Mouse (Mus musculus): Measurements from ENCODE around the gene Saysd1. TPM values are rescaled to one million over a fixed set of nuclear protein-coding genes. Genes with fewer than 3 reads are reported as not detected.

Gene Saysd1
- polyA plus RNA-seq, 1 experiment from 2014 or later = 13.2 TPM

GRCm38 (mm10) chr14:20127406-20128087 is 10.8 kb downstream of the Saysd1 start:
- H3K27ac ChIP-seq = no peak overlapping the region
- no peaks in the 10 kb centered on the region for H3K36me3 ChIP-seq
- H3K27me3 ChIP-seq = no peaks in the 10 kb centered on the region
- WGBS = 83% methylated on average over 15 of the region's 15 CpGs
- ATAC-seq (ENCODE audit: low FRiP score, low read depth) = no peak
- H3K4me2 ChIP-seq (replicated peaks) = no peak overlapping the region
- peaks cover 4% of the 10 kb centered on the region; the same call in 1 of the 2 replicates for H3K9me3 ChIP-seq
- H3K4me3 ChIP-seq = no peak overlapping the region
- no peak overlapping the region for H3K9ac ChIP-seq
- no peaks in the 10 kb centered on the region for H3K4me1 ChIP-seq

- no peak overlapping the region for H3K4me2 ChIP-seq (replicated peaks)
- no peaks in the 10 kb centered on the region for H3K9me3 ChIP-seq
- peaks cover 9% of the 10 kb centered on the region; the same call in 1 of the 2 replicates for H3K4me1 ChIP-seq
- no peaks in the 10 kb centered on the region for H3K36me3 ChIP-seq
- ATAC-seq (ENCODE audit: low FRiP score, low read depth) = 0 out of 2 replicates have a peak, but pooled peaks have one; percentile 24
- H3K27me3 ChIP-seq = no peaks in the 10 kb centered on the region
- no peak overlapping the region for H3K9ac ChIP-seq
- 26% methylated on average over 5 of the region's 5 CpGs for WGBS
- H3K4me3 ChIP-seq = no peak overlapping the region
- H3K27ac ChIP-seq = no peak overlapping the region
Observed at GRCm38 (mm10) chr14:20120868-20121267, 17.5 kb downstream of the Saysd1 start.

- Histone ChIP-seq H3K9me3 (no peaks in the 10 kb centered on the region), H3K4me1 (peaks cover 9% of the 10 kb centered on the region; the same call in 1 of the 2 replicates), H3K4me3 (no peak overlapping the region), H3K36me3 (no peaks in the 10 kb centered on the region), H3K9ac (no peak overlapping the region), H3K27ac (no peak overlapping the region), H3K4me2 (replicated peaks) (no peak overlapping the region), H3K27me3 (no peaks in the 10 kb centered on the region)
- 92% methylated on average over 11 of the region's 11 CpGs for WGBS
- no peak for ATAC-seq (ENCODE audit: low FRiP score, low read depth)
Observed at GRCm38 (mm10) chr14:20120012-20120411, 18.3 kb downstream of the Saysd1 start.

GRCm38 (mm10) chr14:20116149-20116605 is 22.2 kb downstream of the Saysd1 start:
- Histone ChIP-seq H3K4me3 (no peak overlapping the region), H3K27me3 (peaks cover 5% of the 10 kb centered on the region; the same call in 1 of the 2 replicates), H3K4me1 (peaks cover 8% of the 10 kb centered on the region; the same call in 1 of the 2 replicates), H3K27ac (no peak overlapping the region), H3K4me2 (replicated peaks) (no peak overlapping the region), H3K9me3 (no peaks in the 10 kb centered on the region), H3K9ac (0 out of 2 replicates have a peak overlapping the region, but pooled peaks have one; percentile 8), H3K36me3 (no peaks in the 10 kb centered on the region)
- WGBS = 21% methylated on average over 9 of the region's 9 CpGs
- no peak for ATAC-seq (ENCODE audit: low FRiP score, low read depth)

GRCm38 (mm10) chr14:20114951-20115350 is 23.4 kb downstream of the Saysd1 start:
- 88% methylated on average over 6 of the region's 6 CpGs for WGBS

GRCm38 (mm10) chr14:20113964-20114363 is 24.4 kb downstream of the Saysd1 start:
- Histone ChIP-seq H3K4me3 (no peak overlapping the region), H3K27me3 (peaks cover 5% of the 10 kb centered on the region; the same call in 1 of the 2 replicates), H3K36me3 (no peaks in the 10 kb centered on the region), H3K4me2 (replicated peaks) (no peak overlapping the region), H3K27ac (no peak overlapping the region), H3K9ac (no peak overlapping the region), H3K4me1 (no peaks in the 10 kb centered on the region), H3K9me3 (no peaks in the 10 kb centered on the region)
- peak; percentile 59 for ATAC-seq (ENCODE audit: low FRiP score, low read depth)
- WGBS = 5% methylated on average over 6 of the region's 6 CpGs

More at GRCm38 (mm10) chr14:20114951-20115350, 23.4 kb downstream of the Saysd1 start:
- Histone ChIP-seq H3K4me2 (replicated peaks) (no peak overlapping the region), H3K27me3 (peaks cover 5% of the 10 kb centered on the region; the same call in 1 of the 2 replicates), H3K4me1 (no peaks in the 10 kb centered on the region), H3K4me3 (no peak overlapping the region), H3K27ac (no peak overlapping the region), H3K36me3 (no peaks in the 10 kb centered on the region), H3K9ac (no peak overlapping the region), H3K9me3 (no peaks in the 10 kb centered on the region)
- ATAC-seq (ENCODE audit: low FRiP score, low read depth) = no peak

GRCm38 (mm10) chr14:20113189-20113961 is 25.0 kb downstream of the Saysd1 start:
- Histone ChIP-seq H3K9ac (no peak overlapping the region), H3K4me2 (replicated peaks) (no peak overlapping the region), H3K9me3 (no peaks in the 10 kb centered on the region), H3K36me3 (no peaks in the 10 kb centered on the region), H3K4me1 (no peaks in the 10 kb centered on the region), H3K27me3 (peaks cover 5% of the 10 kb centered on the region; the same call in 1 of the 2 replicates), H3K4me3 (no peak overlapping the region), H3K27ac (no peak overlapping the region)
- ATAC-seq (ENCODE audit: low FRiP score, low read depth) = no peak
- WGBS = 72% methylated on average over 7 of the region's 7 CpGs

- Histone ChIP-seq H3K4me3 (no peak overlapping the region), H3K27ac (no peak overlapping the region), H3K9ac (no peak overlapping the region), H3K27me3 (peaks cover 5% of the 10 kb centered on the region; the same call in 1 of the 2 replicates), H3K4me1 (no peaks in the 10 kb centered on the region), H3K4me2 (replicated peaks) (no peak overlapping the region), H3K36me3 (no peaks in the 10 kb centered on the region), H3K9me3 (no peaks in the 10 kb centered on the region)
- WGBS = 75% methylated on average over 3 of the region's 3 CpGs
- no peak for ATAC-seq (ENCODE audit: low FRiP score, low read depth)
Observed at GRCm38 (mm10) chr14:20112218-20112617, 26.1 kb downstream of the Saysd1 start.

GRCm38 (mm10) chr14:20110945-20111344 is 27.4 kb downstream of the Saysd1 start:
- 76% methylated on average over 1 of the region's 1 CpGs for WGBS
- no peak overlapping the region for H3K9ac ChIP-seq
- no peak for ATAC-seq (ENCODE audit: low FRiP score, low read depth)

GRCm38 (mm10) chr14:20106271-20106670 is 32.1 kb downstream of the Saysd1 start:
- Histone ChIP-seq H3K9me3 (no peaks in the 10 kb centered on the region), H3K27ac (no peak overlapping the region), H3K9ac (no peak overlapping the region), H3K4me2 (replicated peaks) (no peak overlapping the region), H3K27me3 (no peaks in the 10 kb centered on the region), H3K4me1 (no peaks in the 10 kb centered on the region), H3K36me3 (no peaks in the 10 kb centered on the region), H3K4me3 (no peak overlapping the region)
- no peak for ATAC-seq (ENCODE audit: low FRiP score, low read depth)
- WGBS = 81% methylated on average over 6 of the region's 6 CpGs

More at GRCm38 (mm10) chr14:20110945-20111344, 27.4 kb downstream of the Saysd1 start:
- H3K27ac ChIP-seq = no peak overlapping the region
- no peaks in the 10 kb centered on the region for H3K4me1 ChIP-seq
- no peak overlapping the region for H3K4me3 ChIP-seq
- H3K36me3 ChIP-seq = no peaks in the 10 kb centered on the region
- no peaks in the 10 kb centered on the region for H3K9me3 ChIP-seq
- no peak overlapping the region for H3K4me2 ChIP-seq (replicated peaks)
- H3K27me3 ChIP-seq = peaks cover 5% of the 10 kb centered on the region; the same call in 1 of the 2 replicates

GRCm38 (mm10) chr14:20103207-20103606 is 35.1 kb downstream of the Saysd1 start:
- H3K9me3 ChIP-seq = no peaks in the 10 kb centered on the region
- no peaks in the 10 kb centered on the region for H3K4me1 ChIP-seq
- no peak for ATAC-seq (ENCODE audit: low FRiP score, low read depth)
- no peak overlapping the region for H3K4me3 ChIP-seq
- no peaks in the 10 kb centered on the region for H3K27me3 ChIP-seq
- H3K4me2 ChIP-seq (replicated peaks) = no peak overlapping the region
- H3K9ac ChIP-seq = no peak overlapping the region
- no peak overlapping the region for H3K27ac ChIP-seq
- H3K36me3 ChIP-seq = no peaks in the 10 kb centered on the region
- WGBS = 71% methylated on average over 4 of the region's 4 CpGs

- Histone ChIP-seq H3K36me3 (no peaks in the 10 kb centered on the region), H3K4me2 (replicated peaks) (no peak overlapping the region), H3K4me3 (no peak overlapping the region), H3K27me3 (no peaks in the 10 kb centered on the region), H3K4me1 (no peaks in the 10 kb centered on the region), H3K27ac (no peak overlapping the region), H3K9me3 (no peaks in the 10 kb centered on the region), H3K9ac (no peak overlapping the region)
- no peak for ATAC-seq (ENCODE audit: low FRiP score, low read depth)
- WGBS = 24% methylated on average over 5 of the region's 5 CpGs
Observed at GRCm38 (mm10) chr14:20098061-20098460, 40.3 kb downstream of the Saysd1 start.
